Mouse (Mus musculus) cerebellum, adult 2 months (tissue): ENCODE results near the gene Klf9. TPM values are rescaled to one million over a fixed set of nuclear protein-coding genes. Genes with fewer than 3 reads are reported as not detected.
"Not testable (repeated sequence)": the region's sequence is repeated elsewhere in the genome, so short reads cannot be mapped to it uniquely, and the experiment has no call there.

Experiments
- DNase-seq, 2 experiments: peaks; one replicate each; pipeline ENCODE4 v3.0.0; 2021
- H3K27ac ChIP-seq: fragments of 200-500 bp; 2 replicates; pipeline ENCODE4 v1.5.1; 2012; ENCODE audit warnings: low read length, control low read depth, inconsistent platforms; ENCODE audit not compliant: insufficient read depth
- H3K27me3 ChIP-seq: fragments of 200-500 bp; 2 replicates; pipeline ENCODE4 v1.6.1; 2012; ENCODE audit warnings: inconsistent platforms, mild to moderate bottlenecking, low read length, moderate library complexity; ENCODE audit not compliant: control insufficient read depth, insufficient read depth
- H3K4me1 ChIP-seq: fragments of 200-500 bp; 2 replicates; pipeline ENCODE4 v1.6.1; 2011; ENCODE audit warnings: low read length; ENCODE audit not compliant: control insufficient read depth, insufficient read depth
- H3K4me3 ChIP-seq: fragments of 200-500 bp; replicated peaks from 2 replicates; pipeline ENCODE3; 2011; ENCODE audit warnings: mild to moderate bottlenecking, low read depth, low read length, control low read depth; ENCODE audit not compliant: insufficient read depth
- CTCF ChIP-seq: fragments of 200-500 bp; IDR thresholded peaks from 2 replicates; pipeline ENCODE4 v1.5.1; 2011; ENCODE audit warnings: low read depth, mild to moderate bottlenecking, control low read depth, low read length, moderate library complexity, borderline replicate concordance; ENCODE audit not compliant: insufficient read depth
- POLR2A ChIP-seq: fragments of 200-500 bp; IDR thresholded peaks from 2 replicates; pipeline ENCODE4 v1.6.1; 2011; ENCODE audit warnings: low read length, control low read depth, borderline replicate concordance; ENCODE audit not compliant: insufficient read depth
- WGBS: fragments of 180-500 bp; shearing (Covaris S2); methylation state at CpG from one replicate; pipeline ENCODE4 v1.1.7; 2018; 5-methylcytosine and 5-hydroxymethylcytosine counted together
- polyA plus RNA-seq: library from polyadenylated mRNA; depleted of rRNA; stranded (reverse); fragments of >200 nt; gene quantifications from 2 replicates; pipeline ENCODE4 v1.2.3, GENCODE M21; 2012

The Klf9 gene
- polyA plus RNA-seq, 1 experiment: 93.5 TPM

DNA sequence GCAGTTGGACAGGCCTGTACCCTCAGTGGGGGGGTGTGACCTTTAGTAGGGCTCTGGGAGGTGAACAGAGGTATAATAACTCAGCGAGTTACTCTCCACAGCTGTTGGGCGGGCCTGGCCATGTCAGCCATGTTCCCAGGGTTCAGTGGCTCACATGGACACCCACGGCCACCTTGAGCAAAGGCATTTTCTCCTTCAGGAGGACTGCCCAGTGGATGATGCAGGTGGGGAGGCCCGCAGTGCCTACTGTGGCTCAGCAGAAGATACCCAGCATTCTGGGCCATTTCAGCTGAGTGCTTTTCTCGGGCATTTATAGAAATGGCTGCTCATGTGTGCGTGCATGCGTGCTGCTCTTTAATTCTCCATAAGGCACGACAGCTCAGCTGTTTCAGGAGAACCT is 2.5 kb downstream of the Klf9 start:
- TF ChIP-seq CTCF: no peak
- 0 out of 2 replicates have a peak, but pooled peaks have one; percentile 15 for TF ChIP-seq POLR2A
- H3K27me3 ChIP-seq: no peaks in the 10 kb centered on the region
- H3K4me3 ChIP-seq: peak overlapping the region; percentile 98
- peaks cover 13% of the 10 kb centered on the region; the same call in 1 of the 2 replicates for H3K4me1 ChIP-seq
- peak overlapping the region; percentile 79 for H3K27ac ChIP-seq
- 1% methylated on average over 8 of the region's 8 CpGs for WGBS
- peak in 1 of 2 experiments; percentile 60 for DNase-seq

- H3K4me3 ChIP-seq: peak overlapping the region; percentile 98
- peak in 1 of 2 experiments; percentile 44 for DNase-seq
- no peaks in the 10 kb centered on the region for H3K27me3 ChIP-seq
- H3K4me1 ChIP-seq: peaks cover 13% of the 10 kb centered on the region; the same call in 1 of the 2 replicates
- 1% methylated on average over 9 of the region's 9 CpGs for WGBS
- 0 out of 2 replicates have a peak overlapping the region, but pooled peaks have one; percentile 79 for H3K27ac ChIP-seq
- TF ChIP-seq CTCF (no peak), POLR2A (no peak)
Measured at GRCm38 (mm10) chr19:23144031-23144430, 3.0 kb downstream of the Klf9 start.

- peaks cover 23% of the 10 kb centered on the region for H3K4me1 ChIP-seq
- H3K27me3 ChIP-seq: no peaks in the 10 kb centered on the region
- DNase-seq: no peak
- 10% methylated on average over 3 of the region's 3 CpGs for WGBS
- H3K27ac ChIP-seq: peak overlapping the region; percentile 67; the same call in 1 of the 2 replicates
- no peak for TF ChIP-seq POLR2A
- TF ChIP-seq CTCF: no peak
- H3K4me3 ChIP-seq: peak overlapping the region; percentile 56
Measured at GRCm38 (mm10) chr19:23145146-23145545, 4.1 kb downstream of the Klf9 start.

DNA sequence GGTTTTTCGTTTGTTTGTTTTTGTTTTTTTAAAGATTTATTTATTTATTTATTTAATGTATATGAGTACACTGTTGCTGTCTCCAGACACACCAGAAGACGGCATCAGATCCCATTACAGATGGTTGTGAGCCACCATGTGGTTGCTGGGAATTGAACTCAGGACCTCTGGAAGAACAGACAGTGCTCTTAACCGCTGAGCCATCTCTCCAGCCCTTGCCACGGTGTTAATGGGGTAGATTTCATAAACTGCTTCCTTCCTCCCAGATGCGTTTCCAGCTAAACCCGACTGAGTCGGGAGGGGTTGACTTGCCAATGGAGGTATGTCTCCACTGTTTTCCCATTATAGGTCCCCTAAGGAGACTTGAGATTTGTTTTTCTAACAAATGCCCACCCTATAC is 4.5 kb downstream of the Klf9 start:
- Histone ChIP-seq H3K4me1 (peaks cover 27% of the 10 kb centered on the region), H3K4me3 (peak overlapping the region; percentile 56), H3K27ac (peak overlapping the region; percentile 81; the same call in 1 of the 2 replicates)
- WGBS: 20% methylated on average over 7 of the region's 7 CpGs
- not testable (repeated sequence) for H3K27me3 ChIP-seq, DNase-seq

DNA sequence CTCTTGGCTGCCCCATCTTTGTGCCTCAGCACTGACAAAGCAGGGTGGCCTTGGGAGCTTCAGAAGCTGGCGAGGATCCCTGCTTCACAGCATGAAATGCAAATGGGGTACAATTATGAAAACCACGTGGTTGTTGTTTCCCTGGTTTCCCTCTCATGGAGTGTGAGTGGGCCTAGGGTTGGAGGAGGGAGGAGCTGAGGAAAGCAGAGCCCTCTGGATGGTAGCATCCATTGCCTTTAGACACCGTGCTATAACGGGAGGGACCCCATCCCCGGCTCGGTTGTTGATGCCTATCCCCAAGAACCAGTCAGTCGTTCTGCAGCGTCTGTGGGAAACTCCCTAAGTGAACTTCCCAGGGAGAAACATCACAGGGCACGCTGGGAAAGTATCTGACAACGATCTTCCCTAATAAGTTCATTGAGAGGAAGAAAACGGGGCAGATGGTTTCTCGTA is 5.4 kb downstream of the Klf9 start:
- TF ChIP-seq CTCF (no peak), POLR2A (no peak)
- Histone ChIP-seq H3K27ac (peak overlapping the region; percentile 81; the same call in 1 of the 2 replicates), H3K4me1 (peaks cover 36% of the 10 kb centered on the region), H3K4me3 (peak overlapping the region; percentile 54), H3K27me3 (no peaks in the 10 kb centered on the region)
- 1% methylated on average over 12 of the region's 12 CpGs for WGBS
- peak; percentile 75 to 79 for DNase-seq

DNA sequence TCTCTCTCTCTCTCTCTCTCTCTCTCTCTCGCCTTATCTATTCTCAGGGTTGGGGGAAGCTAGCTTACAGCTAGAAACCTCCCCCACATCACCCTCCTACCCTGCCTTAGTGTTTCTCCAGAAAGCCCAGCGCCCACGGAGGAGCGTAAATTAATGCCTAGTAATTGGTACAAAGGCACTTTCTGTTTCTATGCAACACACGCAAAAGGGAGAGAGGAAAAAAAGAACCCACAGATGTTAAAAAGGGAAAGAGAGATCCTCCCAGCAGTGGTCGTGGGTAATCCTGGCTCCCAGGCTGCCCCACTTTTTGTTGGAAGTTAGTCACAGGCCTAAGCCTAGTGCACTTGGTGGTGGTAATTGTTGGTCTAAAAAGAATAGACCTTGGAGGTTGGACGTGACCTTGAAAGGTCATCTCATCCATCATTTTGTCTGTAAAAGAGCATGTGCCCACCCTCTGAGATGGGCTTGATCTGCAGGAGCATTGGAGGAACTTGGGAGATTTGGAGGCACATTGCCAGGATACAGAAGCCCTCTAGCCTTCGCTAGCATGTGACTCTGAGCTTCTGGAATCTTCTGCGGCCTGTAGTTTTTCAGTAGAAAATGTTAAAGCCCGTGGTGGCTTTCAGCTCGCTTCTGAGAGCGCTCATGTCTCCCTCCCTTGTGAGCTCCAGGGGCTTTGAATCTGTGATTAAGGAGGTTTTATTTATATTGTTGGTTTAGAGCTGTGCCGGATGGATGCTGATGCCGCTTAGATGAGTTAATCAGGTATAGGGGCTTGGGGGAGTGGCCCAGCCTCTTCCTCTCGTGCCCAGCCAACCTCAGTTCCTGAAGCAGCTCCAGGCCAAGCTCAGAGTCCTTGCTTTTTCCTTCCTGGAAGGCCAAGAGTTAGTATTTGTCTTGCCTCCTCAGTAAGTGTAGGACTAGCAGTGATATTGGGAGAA is 6.3 kb downstream of the Klf9 start:
- TF ChIP-seq POLR2A (0 out of 2 replicates have a peak, but pooled peaks have one; percentile 8), CTCF (no peak)
- WGBS: 11% methylated on average over 15 of the region's 15 CpGs
- Histone ChIP-seq H3K27ac (peak overlapping the region; percentile 81), H3K27me3 (no peaks in the 10 kb centered on the region), H3K4me1 (peaks cover 42% of the 10 kb centered on the region), H3K4me3 (peak overlapping the region; percentile 14)
- peak in 1 of 2 experiments; percentile 46 for DNase-seq

DNA sequence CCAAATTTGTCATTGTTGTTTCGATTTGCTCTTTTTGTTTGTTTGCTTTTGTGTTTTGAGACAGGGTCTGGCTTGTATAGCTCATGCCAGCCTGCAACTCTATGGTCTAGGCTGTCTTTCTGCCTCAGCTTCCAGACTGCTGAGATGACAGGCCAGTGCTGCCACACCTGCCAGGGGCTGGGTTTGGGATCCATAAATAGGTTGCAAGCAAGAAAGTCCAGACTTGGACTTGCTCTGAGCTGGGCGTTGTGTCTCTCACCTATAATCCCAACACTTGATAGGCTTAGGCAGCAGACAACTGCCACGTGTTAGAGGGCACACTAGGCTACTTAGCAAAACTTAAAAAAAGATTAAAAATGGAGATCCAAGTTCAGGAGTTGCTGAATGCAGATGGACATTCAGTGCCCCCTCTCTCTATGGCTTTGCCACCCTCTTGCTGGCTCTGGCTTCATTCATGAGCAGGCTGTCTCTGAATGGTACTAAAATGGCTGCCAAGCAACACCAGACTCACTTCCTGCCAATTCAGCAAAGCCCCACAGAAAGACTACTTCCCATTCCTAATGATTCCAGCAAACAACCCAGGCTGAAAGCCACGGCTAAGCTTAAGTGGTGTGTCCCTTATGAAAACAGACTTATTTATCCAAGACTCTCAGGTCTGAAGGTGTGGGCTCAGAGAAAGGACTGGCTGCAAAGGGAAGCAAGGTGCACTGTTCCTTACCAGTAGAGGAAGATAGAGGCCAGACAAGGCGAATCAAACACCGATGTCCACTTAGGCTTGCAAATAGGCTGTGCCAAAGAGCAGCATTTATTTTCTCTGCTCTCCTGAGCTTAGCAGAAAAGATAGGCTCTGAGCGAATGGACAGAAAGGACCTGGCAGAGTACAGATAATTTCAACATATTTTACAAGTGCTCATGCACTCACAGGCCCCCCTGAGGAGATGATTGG is 8.7 kb downstream of the Klf9 start:
- 0 out of 2 replicates have a peak, but pooled peaks have one; percentile 7 for TF ChIP-seq POLR2A
- no peak for TF ChIP-seq CTCF
- H3K4me1 ChIP-seq: peaks cover 56% of the 10 kb centered on the region
- peak in 1 of 2 experiments; percentile 74 for DNase-seq
- no peak overlapping the region for H3K4me3 ChIP-seq
- H3K27ac ChIP-seq: peak overlapping the region; percentile 87
- WGBS: 17% methylated on average over 7 of the region's 7 CpGs
- no peaks in the 10 kb centered on the region for H3K27me3 ChIP-seq
